Mouse (Mus musculus) embryonic stem cell, embryonic (primary cell): ENCODE data around the gene Med16.

ENCODE experiments used
- CTCF ChIA-PET, 4 experiments: fragments of 300-600 bp in 2 of 4; fragments of 350-600 bp in 2 of 4; sonication (Branson Sonifier 250); formaldehyde crosslinking; loops; one replicate each; lab custom pipeline; 2022; ENCODE audit warnings: inconsistent platforms in 2 of 4; lab: Charles Lee
- POLR2A ChIA-PET, 4 experiments: fragments of 300-600 bp in 2 of 4; fragments of 350-600 bp in 2 of 4; sonication (Branson Sonifier 250); formaldehyde crosslinking; loops; one replicate each; lab custom pipeline; 2022; ENCODE audit warnings: antibody characterized with exemption in 4 of 4, inconsistent platforms in 1 of 4; lab: Charles Lee

The Med16 gene

DNA sequence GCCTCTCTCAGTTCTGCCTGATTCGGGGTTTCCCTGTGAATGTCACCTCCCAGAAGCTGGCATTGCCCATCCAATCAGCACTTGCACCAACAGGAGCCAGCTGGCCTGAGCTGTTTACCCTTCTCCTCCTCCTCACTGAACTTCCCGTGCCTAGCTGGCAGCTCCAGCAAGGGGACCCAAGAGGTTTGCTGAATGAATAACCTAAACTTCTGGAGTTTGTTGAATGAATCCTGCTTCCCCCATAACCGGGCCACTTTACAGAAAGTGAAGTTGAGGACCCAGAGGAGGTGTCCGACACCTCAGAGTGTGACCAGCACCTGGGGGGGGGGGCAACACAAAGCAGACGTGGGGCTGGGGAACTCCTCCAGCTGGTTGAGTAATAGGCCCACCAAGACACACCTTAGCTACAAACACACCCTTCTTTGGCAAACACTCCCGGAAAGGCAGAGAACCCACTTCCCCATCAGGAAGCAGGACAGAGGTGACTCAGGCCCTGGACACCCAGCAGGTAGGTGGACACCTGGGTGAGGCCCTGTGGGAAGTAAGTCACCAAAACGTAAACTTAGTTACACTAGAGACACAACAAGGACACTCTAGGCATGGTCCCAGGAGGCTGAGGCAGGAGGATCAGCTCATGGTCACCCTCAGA is 6.3 kb upstream of the Med16 start:
- ChIA-PET POLR2A (interaction anchor here (0.6 to 1.6 kb wide), 5 partner anchors 17 to 253 kb away, joined by 3 to 9 read pairs (median 3); no protein-coding TSS in a partner anchor), CTCF (interaction anchor here in 3 of 4 experiments (0.6 to 1.1 kb wide), 4 partner anchors 11 to 157 kb away, joined by 3 read pairs; no protein-coding TSS in a partner anchor)

DNA sequence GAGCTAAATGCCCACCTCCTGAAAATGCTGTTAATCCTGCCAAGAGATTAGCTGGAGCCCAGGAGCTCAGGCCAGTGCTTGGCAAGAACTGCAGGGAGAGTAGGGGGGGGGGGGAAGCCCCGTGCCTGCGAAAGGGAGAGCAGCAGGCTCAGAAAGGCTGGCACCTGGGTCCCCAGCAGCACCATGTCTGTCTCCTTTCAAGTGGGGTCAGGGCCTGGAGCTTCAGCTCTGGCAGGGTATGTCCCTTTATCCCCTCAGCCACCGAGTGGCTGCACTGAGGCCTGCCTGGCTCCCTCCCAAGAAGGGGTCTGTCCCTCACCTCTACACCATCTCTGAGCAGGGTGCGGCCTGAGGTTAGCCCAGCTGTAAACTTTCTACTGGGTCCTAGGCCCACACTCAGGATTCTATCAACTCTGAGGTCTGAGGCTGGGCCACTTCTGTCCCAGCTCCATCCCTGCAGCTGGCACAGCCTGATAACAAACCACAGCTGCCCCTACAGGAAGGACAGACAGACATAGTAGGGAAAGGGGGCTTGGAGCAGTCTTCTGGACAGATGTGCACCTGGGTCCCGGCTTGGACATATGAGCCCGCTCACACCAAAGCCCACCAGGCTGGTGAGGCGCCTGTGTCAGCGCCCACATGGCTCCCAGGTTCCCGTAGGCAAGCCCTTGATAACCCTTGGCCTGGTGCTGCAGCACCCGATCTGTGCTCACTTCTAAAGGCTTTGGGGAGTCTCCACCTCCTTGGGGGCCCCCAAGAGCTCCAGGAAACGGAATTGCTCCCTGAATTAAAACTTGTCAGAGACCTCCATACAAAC is 5.6 kb upstream of the Med16 start:
- POLR2A ChIA-PET, result interaction anchor here (0.5 to 1.6 kb wide), 12 partner anchors 9 to 281 kb away, joined by 3 to 9 read pairs (median 3); partner anchors contain the start of gene Tmem259 (in 1 of the 4)
- CTCF ChIA-PET, result interaction anchor here in 2 of 4 experiments (0.5 to 1.1 kb wide), 5 partner anchors 11 to 407 kb away, joined by 3 read pairs; no protein-coding TSS in a partner anchor

- ChIA-PET POLR2A (interaction anchor here in 2 of 4 experiments (0.6 to 1.4 kb wide), 5 partner anchors 9 to 74 kb away, joined by 3 to 4 read pairs (median 3); partner anchors contain the start of gene R3hdm4 (in 1 of the 2)), CTCF (interaction anchor here in 2 of 4 experiments (0.6 to 1.1 kb wide), 4 partner anchors 19 to 314 kb away, joined by 3 to 6 read pairs (median 3); partner anchors contain the start of gene Mum1 (in 1 of the 2))
Observed at GRCm38 (mm10) chr10:79912412-79912811, 3.7 kb upstream of the Med16 start.

DNA sequence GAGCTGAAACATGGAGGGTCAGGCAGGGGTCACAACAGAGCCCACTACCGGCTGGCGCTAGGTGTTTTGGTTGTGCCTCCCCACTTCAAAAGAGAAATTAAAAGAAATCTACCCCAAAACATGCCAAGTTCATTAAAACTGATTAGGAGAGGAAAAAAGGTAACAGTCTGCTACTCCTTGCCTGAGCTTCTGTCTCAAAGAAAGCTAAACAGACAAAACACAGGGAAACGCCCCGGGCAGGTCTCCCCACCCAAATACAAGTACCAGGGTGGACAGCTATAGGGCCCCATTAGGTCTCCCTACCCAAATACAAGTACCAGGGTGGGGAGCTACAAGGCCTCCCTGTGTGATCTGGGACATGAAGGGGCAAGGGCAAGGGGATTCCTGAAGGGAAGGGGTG is 1.8 kb upstream of the Med16 start, which contains the start of gene Gm26602:
Gm26602 (plus strand) TSS at position 301 of the 400 bp plus-strand sequence.
- CTCF ChIA-PET, result interaction anchor here in 2 of 4 experiments (0.7 to 1.1 kb wide), 3 partner anchors 142 to 172 kb away, joined by 4 read pairs; no protein-coding TSS in a partner anchor

DNA sequence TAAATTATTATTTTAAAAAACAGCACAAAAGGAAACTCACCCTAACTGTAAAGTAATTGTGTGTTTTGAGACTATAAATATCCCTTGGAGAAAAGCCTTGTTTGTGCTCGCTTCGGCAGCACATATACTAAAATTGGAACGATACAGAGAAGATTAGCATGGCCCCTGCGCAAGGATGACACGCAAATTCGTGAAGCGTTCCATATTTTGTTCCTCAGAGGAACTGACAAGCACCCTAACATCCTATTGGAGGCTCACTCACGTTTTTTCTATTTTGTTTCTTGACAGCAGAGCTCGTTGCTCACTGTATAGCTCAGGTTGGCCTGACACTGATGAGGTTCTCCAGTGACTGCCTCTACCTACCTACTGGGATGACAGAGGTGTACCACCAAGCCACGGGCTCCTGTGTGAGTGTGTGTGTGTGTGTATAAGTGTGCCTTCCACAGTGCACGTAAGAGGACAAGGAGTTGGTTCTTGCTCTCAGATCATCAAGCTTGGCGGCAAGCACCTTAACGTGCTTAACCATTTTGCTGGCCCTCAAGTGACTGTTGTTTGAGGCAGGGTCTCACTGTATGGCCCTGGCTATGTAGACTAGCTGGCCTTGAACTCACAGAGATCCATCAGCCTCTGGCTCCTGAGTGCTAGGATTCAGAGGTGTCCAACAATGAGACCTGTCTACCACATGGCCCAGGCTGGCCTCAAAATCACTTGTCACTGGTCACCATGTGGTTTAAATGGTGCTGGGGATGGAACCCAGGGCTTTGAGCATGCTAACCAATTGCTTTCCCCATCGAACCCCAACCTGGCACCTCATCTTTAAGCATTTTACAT is 584 bp upstream of the Med16 start:
- CTCF ChIA-PET, result interaction anchor here in 3 of 4 experiments (0.5 to 2.2 kb wide), 26 partner anchors 12 to 1583 kb away, joined by 3 to 16 read pairs (median 5); partner anchors contain the start of genes Tmem259 (in 2 of the 3), Wdr18 (in 2 of the 3), Fgf22 (in 1 of the 3) and Midn (in 1 of the 3)
- POLR2A ChIA-PET, result interaction anchor here (0.5 to 5.7 kb wide), 116 partner anchors 7 to 711 kb away, joined by 3 to 84 read pairs (median 4); partner anchors contain the start of genes Kiss1r (in 4 of the 4), Ptbp1 (in 3 of the 4), Arid3a (in 2 of the 4) and Cdc34 (in 2 of the 4)

More for the DNA sequence above, 1.8 kb upstream of the Med16 start, which contains the start of gene Gm26602:
- POLR2A ChIA-PET, result interaction anchor here in 2 of 4 experiments (0.8 to 5.7 kb wide), 11 partner anchors 9 to 316 kb away, joined by 3 to 84 read pairs (median 3); partner anchors contain the start of genes Mum1 (in 1 of the 2), Ptbp1 (in 1 of the 2) and Wdr18 (in 1 of the 2)

- ChIA-PET POLR2A (interaction anchor here (0.5 to 5.7 kb wide), 41 partner anchors 9 to 1197 kb away, joined by 3 to 84 read pairs (median 7); partner anchors contain the start of genes Ptbp1 (in 3 of the 4), Arid3a (in 2 of the 4), Kiss1r (in 2 of the 4) and Elane (in 1 of the 4)), CTCF (interaction anchor here in 2 of 4 experiments (1.0 to 2.2 kb wide), 6 partner anchors 10 to 168 kb away, joined by 3 to 9 read pairs (median 6); partner anchors contain the start of gene Kiss1r (in 1 of the 2))
Observed at GRCm38 (mm10) chr10:79907415-79907814, 1.3 kb downstream of the Med16 start.

GRCm38 (mm10) chr10:79906712-79907111 is 2.0 kb downstream of the Med16 start:
- POLR2A ChIA-PET, result interaction anchor here in 3 of 4 experiments (0.9 to 5.7 kb wide), 11 partner anchors 9 to 260 kb away, joined by 3 to 84 read pairs (median 4); partner anchors contain the start of genes Ptbp1 (in 2 of the 3), Arid3a (in 1 of the 3) and Wdr18 (in 1 of the 3)
- CTCF ChIA-PET, result interaction anchor here in 1 of 4 experiments (0.8 kb wide), 1 partner anchor 23 kb away, joined by 3 read pairs; no protein-coding TSS in a partner anchor

DNA sequence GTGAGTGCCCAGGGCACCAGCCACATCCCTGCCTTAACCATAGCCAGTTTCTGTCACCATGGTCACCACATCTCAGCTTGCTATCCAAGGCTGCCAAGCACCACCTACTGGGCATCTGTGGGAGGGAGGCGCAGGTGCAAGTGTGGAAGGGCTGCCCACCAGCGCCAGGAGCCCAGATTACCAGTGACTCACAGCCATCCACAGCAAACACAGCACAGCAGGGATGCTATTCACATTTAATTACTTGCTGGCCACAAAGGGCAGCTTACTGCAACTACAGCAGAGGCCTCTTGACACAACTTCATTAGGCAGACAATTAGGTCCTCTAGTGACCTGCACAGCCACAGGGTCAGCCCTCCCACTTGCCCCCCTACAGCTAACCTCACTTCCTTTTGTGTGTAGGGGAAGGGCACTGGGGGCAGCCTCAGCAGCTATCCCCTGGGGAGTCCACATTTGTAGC is 7.7 kb downstream of the Med16 start:
- ChIA-PET CTCF (interaction anchor here in 2 of 4 experiments (0.6 to 1.3 kb wide), 4 partner anchors 47 to 87 kb away, joined by 3 to 4 read pairs (median 3); partner anchors contain the start of genes Ptbp1 (in 1 of the 2) and Wdr18 (in 1 of the 2)), POLR2A (interaction anchor here in 2 of 4 experiments (0.9 to 2.7 kb wide), 6 partner anchors 8 to 121 kb away, joined by 3 to 11 read pairs (median 4); partner anchors contain the start of gene Med16 (in 1 of the 2))

DNA sequence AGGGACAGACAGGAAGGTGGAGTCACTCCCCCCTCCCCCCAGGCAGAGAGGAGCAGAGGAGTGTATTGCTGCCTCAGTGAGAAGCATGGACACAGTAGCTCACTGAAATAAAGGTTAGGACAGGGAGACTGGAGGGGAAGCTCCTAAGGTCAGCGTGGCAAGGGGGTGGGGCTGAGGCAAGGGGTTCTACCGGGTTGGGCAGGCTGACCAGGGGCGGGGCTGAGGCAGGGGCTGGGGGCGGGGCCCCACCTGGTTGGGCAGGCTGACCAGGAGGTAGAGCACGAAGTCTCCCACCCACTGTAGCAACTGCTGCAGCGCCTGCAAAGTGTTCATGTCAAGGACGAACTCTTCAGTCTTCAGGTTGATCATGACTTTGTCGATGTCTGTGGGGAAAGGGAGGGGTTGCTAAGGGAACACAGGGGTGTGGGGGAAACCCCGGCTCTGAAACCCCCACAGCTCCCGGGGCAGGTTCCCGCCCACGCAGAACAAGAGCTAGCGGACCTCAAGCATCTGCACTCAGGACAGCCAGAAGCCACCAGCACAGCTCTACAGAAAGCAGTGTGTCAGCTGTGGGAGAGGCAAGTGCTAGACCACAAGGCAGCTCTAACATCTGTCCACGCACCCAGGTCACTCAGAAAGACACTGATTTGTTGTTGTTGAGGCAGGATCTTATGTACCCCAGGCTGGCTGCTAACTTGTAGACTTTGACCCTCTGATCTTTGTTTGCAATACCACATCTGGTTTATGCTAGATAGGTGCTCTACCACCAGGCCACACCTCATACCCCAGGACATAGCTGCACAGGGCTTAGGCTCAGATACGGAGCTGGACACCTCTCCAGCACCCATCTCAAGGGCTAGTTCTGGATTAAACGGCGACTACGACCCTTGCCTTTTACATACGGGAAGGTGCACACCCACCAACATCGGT is 11.1 kb downstream of the Med16 start:
- ChIA-PET POLR2A (interaction anchor here in 3 of 4 experiments (0.5 to 5.0 kb wide), 23 partner anchors 8 to 279 kb away, joined by 3 to 42 read pairs (median 4); partner anchors contain the start of genes Med16 (in 3 of the 3), Ptbp1 (in 2 of the 3), Wdr18 (in 2 of the 3) and Gm26602 (in 1 of the 3)), CTCF (interaction anchor here (0.5 to 2.0 kb wide), 11 partner anchors 8 to 270 kb away, joined by 3 to 6 read pairs (median 4); partner anchors contain the start of gene Med16 (in 1 of the 4))

- POLR2A ChIA-PET, result interaction anchor here in 3 of 4 experiments (0.6 to 5.0 kb wide), 16 partner anchors 9 to 280 kb away, joined by 3 to 42 read pairs (median 4); partner anchors contain the start of genes Med16 (in 3 of the 3), Ptbp1 (in 3 of the 3), Bsg (in 1 of the 3) and Kiss1r (in 1 of the 3)
Observed at GRCm38 (mm10) chr10:79896814-79897213, 11.9 kb downstream of the Med16 start.

GRCm38 (mm10) chr10:79896306-79896705 is 12.4 kb downstream of the Med16 start:
- CTCF ChIA-PET, result interaction anchor here in 3 of 4 experiments (0.6 to 1.7 kb wide), 7 partner anchors 10 to 664 kb away, joined by 3 to 6 read pairs (median 4); partner anchors contain the start of gene Med16 (in 1 of the 3)
- POLR2A ChIA-PET, result interaction anchor here in 3 of 4 experiments (0.7 to 5.0 kb wide), 14 partner anchors 8 to 192 kb away, joined by 3 to 42 read pairs (median 4); partner anchors contain the start of genes Med16 (in 3 of the 3), Ptbp1 (in 3 of the 3), Bsg (in 1 of the 3) and Kiss1r (in 1 of the 3)

More at GRCm38 (mm10) chr10:79896814-79897213, 11.9 kb downstream of the Med16 start:
- CTCF ChIA-PET, result interaction anchor here (0.6 to 1.7 kb wide), 8 partner anchors 9 to 664 kb away, joined by 3 to 6 read pairs (median 4); partner anchors contain the start of gene Med16 (in 1 of the 4)

DNA sequence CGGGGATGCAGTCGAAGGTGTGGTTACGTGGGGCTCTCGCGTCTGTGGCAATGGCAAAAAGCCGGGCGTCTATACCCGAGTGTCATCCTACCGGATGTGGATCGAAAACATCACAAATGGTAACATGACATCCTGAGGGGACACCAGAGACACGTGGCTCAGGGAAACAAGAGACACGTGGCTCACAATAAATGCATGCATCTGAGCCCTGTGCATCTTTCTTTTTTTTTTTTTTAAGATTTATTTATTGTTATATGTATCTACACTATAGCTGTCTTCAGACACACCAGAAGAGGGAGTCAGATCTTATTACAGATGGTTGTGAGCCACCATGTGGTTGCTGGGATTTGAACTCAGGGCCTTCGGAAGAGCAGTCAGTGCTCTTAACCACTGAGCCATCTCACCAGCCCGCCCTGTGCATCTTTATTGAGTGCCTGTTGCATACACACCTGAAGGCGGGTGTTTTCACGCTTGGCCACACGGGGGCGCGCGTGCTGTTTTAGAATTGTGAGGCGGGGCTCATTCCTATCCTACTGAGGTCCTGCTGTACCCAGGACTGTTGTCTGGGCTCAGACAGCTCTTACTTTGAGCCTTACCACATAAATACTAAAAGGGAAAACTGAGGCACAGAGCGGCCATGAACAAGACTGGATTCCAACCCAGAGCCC is 16.1 kb downstream of the Med16 start:
- CTCF ChIA-PET, result interaction anchor here (0.5 to 3.0 kb wide), 28 partner anchors 9 to 511 kb away, joined by 3 to 27 read pairs (median 4); partner anchors contain the start of genes Med16 (in 2 of the 4), Plppr3 (in 1 of the 4), Prtn3 (in 1 of the 4) and Stk11 (in 1 of the 4)
- POLR2A ChIA-PET, result interaction anchor here in 3 of 4 experiments (0.6 to 4.1 kb wide), 16 partner anchors 9 to 189 kb away, joined by 3 to 16 read pairs (median 4); partner anchors contain the start of genes Med16 (in 3 of the 3), Bsg (in 1 of the 3), Misp (in 1 of the 3) and Ptbp1 (in 1 of the 3)

DNA sequence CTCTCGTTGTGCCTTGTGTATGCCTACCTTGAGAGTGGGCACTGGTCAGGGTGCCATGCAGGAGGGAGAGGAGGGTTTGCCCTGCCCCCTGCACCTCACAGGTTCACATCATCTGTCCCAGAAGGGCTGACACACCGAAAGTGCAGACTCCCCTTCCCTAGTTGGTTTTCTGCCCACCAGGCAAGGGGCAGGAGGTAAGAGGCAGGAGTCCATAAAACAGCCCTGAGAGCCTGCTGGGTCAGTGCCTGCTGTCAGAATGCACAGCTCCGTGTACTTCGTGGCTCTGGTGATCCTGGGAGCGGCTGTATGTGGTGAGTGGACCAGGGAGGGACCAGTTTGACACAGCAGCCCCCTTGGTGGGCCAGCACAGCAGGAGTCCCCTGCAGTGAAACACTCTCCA is 18.1 kb downstream of the Med16 start, which contains the start of gene Cfd:
Cfd (plus strand) TSS at position 184 of the 400 bp plus-strand sequence.
- POLR2A ChIA-PET, result interaction anchor here in 2 of 4 experiments (1.6 to 4.1 kb wide), 3 partner anchors 17 to 28 kb away, joined by 3 to 16 read pairs (median 3); partner anchors contain the start of gene Med16 (in 1 of the 2)

More for the DNA sequence above, 18.1 kb downstream of the Med16 start, which contains the start of gene Cfd:
- CTCF ChIA-PET, result interaction anchor here in 2 of 4 experiments (0.7 to 1.0 kb wide), 2 partner anchors 78 to 184 kb away, joined by 3 read pairs; no protein-coding TSS in a partner anchor
